Mouse (Mus musculus): Measurements from ENCODE around the gene Ocrl. TPM values are rescaled to one million over a fixed set of nuclear protein-coding genes. Genes with fewer than 3 reads are reported as not detected.

The Ocrl gene
- polyA plus RNA-seq, 1 experiment from 2014 or later = 27.3 TPM

- no peaks in the 10 kb centered on the region for H3K4me1 ChIP-seq (replicated peaks)
- 9% methylated on average over 19 of the region's 19 CpGs for WGBS
- H3K4me3 ChIP-seq (replicated peaks) = peak overlapping the region; percentile 27
- H3K9ac ChIP-seq (replicated peaks) = no peak overlapping the region
- H3K9me3 ChIP-seq = no peaks in the 10 kb centered on the region
- H3K27me3 ChIP-seq = no peaks in the 10 kb centered on the region
- ATAC-seq = 0 out of 2 replicates have a peak, but pooled peaks have one; percentile 53
- H3K4me2 ChIP-seq (replicated peaks) = peak overlapping the region; percentile 44
- no peaks in the 10 kb centered on the region for H3K36me3 ChIP-seq
- H3K27ac ChIP-seq = no peak overlapping the region
These were observed 72.9 kb downstream of the Ocrl start for GRCm38 (mm10) chrX:47985000-47985619.

DNA sequence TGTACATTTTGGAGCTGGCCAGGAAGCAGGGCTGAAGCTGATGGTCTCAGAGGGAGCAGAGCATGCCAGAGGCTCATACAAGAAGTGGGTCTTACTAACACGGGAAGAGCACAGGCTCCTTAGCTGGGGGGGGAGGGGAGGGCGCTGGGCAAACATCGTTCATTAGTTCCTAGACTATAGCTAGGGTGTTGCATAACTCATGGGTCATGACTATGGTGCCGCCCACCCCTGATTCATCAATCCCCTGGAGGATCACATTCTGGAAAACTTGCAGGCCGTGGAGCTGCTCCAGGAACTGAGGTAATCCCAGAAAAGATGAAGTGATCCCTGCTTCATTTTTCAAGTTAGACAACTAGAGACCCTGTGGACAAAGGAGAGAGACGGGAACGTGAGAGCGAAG is 75.8 kb downstream of the Ocrl start:
- ATAC-seq = no peak
- Histone ChIP-seq H3K4me1 (replicated peaks) (no peaks in the 10 kb centered on the region), H3K9ac (replicated peaks) (no peak overlapping the region), H3K36me3 (no peaks in the 10 kb centered on the region), H3K9me3 (no peaks in the 10 kb centered on the region), H3K4me3 (replicated peaks) (no peak overlapping the region), H3K27me3 (no peaks in the 10 kb centered on the region), H3K4me2 (replicated peaks) (no peak overlapping the region), H3K27ac (no peak overlapping the region)
- 79% methylated on average over 8 of the region's 8 CpGs for WGBS

DNA sequence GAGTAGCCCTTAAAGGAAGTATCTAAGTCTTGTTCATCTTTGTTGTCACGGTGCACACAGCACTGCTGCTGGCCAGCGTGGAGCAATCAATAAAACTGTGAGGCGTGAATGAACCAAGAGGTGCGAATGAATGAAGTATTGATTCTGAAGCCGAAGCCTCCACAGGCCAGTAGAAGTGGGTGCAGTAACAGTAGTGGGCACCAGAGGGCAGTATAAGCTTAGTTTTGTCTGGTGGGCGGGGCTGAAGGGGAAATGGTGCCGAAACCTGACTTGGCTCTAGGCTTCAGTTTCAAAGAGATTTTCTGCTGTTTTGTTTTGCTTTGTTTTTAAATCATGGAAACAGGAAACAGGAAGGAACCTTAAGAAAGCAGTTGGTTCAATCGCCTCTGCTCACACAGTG is 80.4 kb downstream of the Ocrl start:
- no peaks in the 10 kb centered on the region for H3K9me3 ChIP-seq
- H3K27ac ChIP-seq = no peak overlapping the region
- WGBS = 18% methylated on average over 8 of the region's 8 CpGs
- H3K4me1 ChIP-seq (replicated peaks) = no peaks in the 10 kb centered on the region
- H3K27me3 ChIP-seq = peaks cover 3% of the 10 kb centered on the region; the same call in 1 of the 2 replicates
- H3K4me3 ChIP-seq (replicated peaks) = no peak overlapping the region
- H3K36me3 ChIP-seq = no peaks in the 10 kb centered on the region
- H3K4me2 ChIP-seq (replicated peaks) = no peak overlapping the region
- no peak overlapping the region for H3K9ac ChIP-seq (replicated peaks)
- peak; percentile 69; the same call in 1 of the 2 replicates for ATAC-seq

GRCm38 (mm10) chrX:47998412-47998811 is 86.2 kb downstream of the Ocrl start:
- Histone ChIP-seq H3K9ac (replicated peaks) (no peak overlapping the region), H3K4me3 (replicated peaks) (no peak overlapping the region), H3K27ac (no peak overlapping the region), H3K27me3 (peaks cover 2% of the 10 kb centered on the region; the same call in 1 of the 2 replicates), H3K36me3 (no peaks in the 10 kb centered on the region), H3K9me3 (no peaks in the 10 kb centered on the region), H3K4me2 (replicated peaks) (no peak overlapping the region), H3K4me1 (replicated peaks) (no peaks in the 10 kb centered on the region)
- 90% methylated on average over 8 of the region's 8 CpGs for WGBS
- ATAC-seq = no peak

DNA sequence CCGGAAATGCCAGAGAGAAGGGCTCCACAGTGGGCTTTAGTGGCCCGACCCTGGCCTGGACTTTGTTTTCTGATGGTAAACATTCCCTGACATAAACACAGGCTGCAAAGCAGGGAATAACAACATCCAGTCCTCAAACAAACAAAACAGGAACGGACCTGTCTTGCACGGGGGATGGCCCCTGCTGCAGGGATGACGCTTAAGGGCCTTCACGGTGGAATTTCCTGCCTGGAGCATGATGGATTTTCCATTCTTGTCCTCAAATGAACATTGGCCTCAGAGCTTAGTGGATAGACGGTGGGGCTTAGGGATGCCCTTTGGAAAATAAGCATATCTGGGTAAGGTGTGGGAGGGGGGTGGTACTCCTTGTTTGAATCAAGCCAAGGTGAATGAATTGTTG is 89.0 kb downstream of the Ocrl start:
- H3K9ac ChIP-seq (replicated peaks) = no peak overlapping the region
- no peaks in the 10 kb centered on the region for H3K36me3 ChIP-seq
- no peaks in the 10 kb centered on the region for H3K9me3 ChIP-seq
- no peak for ATAC-seq
- no peak overlapping the region for H3K4me2 ChIP-seq (replicated peaks)
- 83% methylated on average over 7 of the region's 7 CpGs for WGBS
- H3K27me3 ChIP-seq = no peaks in the 10 kb centered on the region
- no peak overlapping the region for H3K4me3 ChIP-seq (replicated peaks)
- H3K4me1 ChIP-seq (replicated peaks) = no peaks in the 10 kb centered on the region
- no peak overlapping the region for H3K27ac ChIP-seq

- Histone ChIP-seq H3K36me3 (no peaks in the 10 kb centered on the region), H3K4me2 (replicated peaks) (no peak overlapping the region), H3K9me3 (no peaks in the 10 kb centered on the region), H3K27ac (no peak overlapping the region), H3K4me3 (replicated peaks) (no peak overlapping the region), H3K9ac (replicated peaks) (no peak overlapping the region), H3K27me3 (no peaks in the 10 kb centered on the region), H3K4me1 (replicated peaks) (no peaks in the 10 kb centered on the region)
- ATAC-seq = no peak
- WGBS = 78% methylated on average over 1 of the region's 1 CpGs
These were observed 92.6 kb downstream of the Ocrl start for GRCm38 (mm10) chrX:48004786-48005185.

DNA sequence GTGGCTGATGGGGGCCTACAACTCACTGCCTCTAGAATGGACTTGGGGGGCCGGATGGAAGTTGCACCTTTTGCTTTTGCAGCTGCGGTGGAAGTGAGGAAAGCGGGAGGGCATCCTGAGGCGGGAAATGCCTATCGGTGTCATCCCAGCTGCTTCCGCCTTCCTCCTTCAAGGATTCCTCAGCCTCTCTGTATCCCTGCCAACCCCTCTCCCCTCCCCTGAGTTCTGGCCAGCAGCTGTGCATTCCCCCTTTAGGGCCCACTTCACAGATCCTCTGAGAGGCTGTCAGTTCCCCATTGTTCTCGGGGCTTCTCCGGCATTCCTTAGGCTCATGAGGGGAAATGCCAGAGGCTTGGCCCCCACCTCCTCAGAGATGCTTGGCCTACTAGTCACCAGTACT is 93.9 kb downstream of the Ocrl start:
- Histone ChIP-seq H3K9me3 (no peaks in the 10 kb centered on the region), H3K9ac (replicated peaks) (no peak overlapping the region), H3K27ac (no peak overlapping the region), H3K4me3 (replicated peaks) (no peak overlapping the region), H3K27me3 (no peaks in the 10 kb centered on the region), H3K36me3 (no peaks in the 10 kb centered on the region), H3K4me1 (replicated peaks) (no peaks in the 10 kb centered on the region), H3K4me2 (replicated peaks) (no peak overlapping the region)
- WGBS = 61% methylated on average over 8 of the region's 8 CpGs
- ATAC-seq = peak; percentile 24; the same call in 1 of the 2 replicates

DNA sequence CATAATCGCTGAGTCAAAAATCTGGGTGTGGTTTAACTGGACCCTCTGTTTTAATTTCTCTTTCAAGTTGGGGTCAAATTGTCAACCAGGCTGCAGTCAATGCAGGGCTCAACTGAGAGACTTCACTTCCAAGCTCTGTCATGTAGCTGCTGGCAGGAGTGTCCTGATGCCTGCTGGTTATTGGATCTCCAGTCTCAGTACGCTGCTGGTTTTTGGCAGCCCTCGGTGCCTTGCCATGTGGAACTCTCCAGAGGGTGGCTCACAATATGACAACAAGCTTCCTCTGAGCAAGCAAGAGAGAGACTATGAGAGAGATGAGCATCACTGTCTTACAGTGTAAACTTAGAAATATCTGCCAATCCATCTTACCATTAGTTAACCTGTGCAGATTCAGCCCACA is 99.5 kb downstream of the Ocrl start:
- no peak overlapping the region for H3K4me2 ChIP-seq (replicated peaks)
- H3K4me1 ChIP-seq (replicated peaks) = peaks cover 14% of the 10 kb centered on the region
- H3K4me3 ChIP-seq (replicated peaks) = no peak overlapping the region
- H3K27me3 ChIP-seq = peaks cover 25% of the 10 kb centered on the region
- no peaks in the 10 kb centered on the region for H3K9me3 ChIP-seq
- no peaks in the 10 kb centered on the region for H3K36me3 ChIP-seq
- WGBS = 97% methylated on average over 3 of the region's 3 CpGs
- H3K9ac ChIP-seq (replicated peaks) = no peak overlapping the region
- ATAC-seq = no peak
- no peak overlapping the region for H3K27ac ChIP-seq

Other genes with a start within 250 kb of the Ocrl start
- gene Smarca1, start 19.4 kb upstream of the Ocrl start, polyA plus RNA-seq (2015; fragmentation: Nextera tagmentation; extraction: Ambion mirVana) = 38.5 and 41.3 TPM in 2 replicates
- 3.3 and 4.0 TPM in 2 replicates for gene Apln, start 122.5 kb downstream of the Ocrl start, polyA plus RNA-seq (2015; fragmentation: Nextera tagmentation; extraction: Ambion mirVana)
- gene Xpnpep2, start 196.3 kb downstream of the Ocrl start, polyA plus RNA-seq (2015; fragmentation: Nextera tagmentation; extraction: Ambion mirVana) = 0.93 and 1.3 TPM in 2 replicates
- 0.85 and 0.93 TPM in 2 replicates for gene Sash3, start 234.0 kb downstream of the Ocrl start, polyA plus RNA-seq (2015; fragmentation: Nextera tagmentation; extraction: Ambion mirVana)

Data from midbrain, embryonic 13.5 days (tissue).